Mouse (Mus musculus) hindbrain, embryonic 14.5 days (tissue): ENCODE measurements around the gene Syt14. TPM values are rescaled to one million over a fixed set of nuclear protein-coding genes. Genes with fewer than 3 reads are reported as not detected.

Source experiments
- ATAC-seq: fragments of 200-750 bp; cut with Nextera tagmentation; 2 replicates; pipeline ENCODE4 v1.8.0; 2017; ENCODE audit warnings: moderate number of reproducible peaks, mild to moderate bottlenecking, moderate TSS enrichment, moderate library complexity; ENCODE audit not compliant: low FRiP score
- DNase-seq: peaks from one replicate; pipeline ENCODE4 v3.0.0-alpha.2; 2015; ENCODE audit warnings: low spot score
- H3K27ac ChIP-seq: fragments of 300-500 bp; sonication (generic); 2 replicates; pipeline ENCODE4 v1.5.1; 2014; ENCODE audit warnings: mild to moderate bottlenecking, moderate library complexity
- H3K27me3 ChIP-seq: fragments of 300-500 bp; sonication (generic); 2 replicates; pipeline ENCODE4 v1.6.1; 2014; ENCODE audit warnings: mild to moderate bottlenecking, low read length, mixed read lengths; ENCODE audit not compliant: control insufficient read depth, insufficient read depth
- H3K36me3 ChIP-seq: fragments of 300-500 bp; sonication (generic); replicated peaks from 2 replicates; pipeline ENCODE4 v1.6.1; 2014; ENCODE audit not compliant: control insufficient read depth, insufficient read depth
- H3K4me1 ChIP-seq: fragments of 300-500 bp; sonication (generic); replicated peaks from 2 replicates; pipeline ENCODE4 v1.6.1; 2014; ENCODE audit warnings: antibody characterized with exemption, low read length, mixed read lengths; ENCODE audit not compliant: control insufficient read depth, insufficient read depth
- H3K4me2 ChIP-seq: fragments of 300-500 bp; sonication (generic); replicated peaks from 2 replicates; pipeline ENCODE4 v1.6.1; 2014; ENCODE audit warnings: mild to moderate bottlenecking, moderate library complexity
- H3K4me3 ChIP-seq: fragments of 300-500 bp; sonication (generic); replicated peaks from 2 replicates; pipeline ENCODE4 v1.5.1; 2014; ENCODE audit warnings: mild to moderate bottlenecking, low read length
- H3K9ac ChIP-seq: fragments of 300-500 bp; sonication (generic); 2 replicates; pipeline ENCODE4 v1.6.1; 2014
- H3K9me3 ChIP-seq: fragments of 300-500 bp; sonication (generic); 2 replicates; pipeline ENCODE4 v1.6.1; 2016; ENCODE audit warnings: low read length; ENCODE audit not compliant: control insufficient read depth
- WGBS: fragments of 180-500 bp; shearing (Covaris S2); extraction: QIAGEN DNeasy Blood & Tissue Kit; methylation state at CpG from one replicate; pipeline ENCODE4 v1.1.7; 2014; 5-methylcytosine and 5-hydroxymethylcytosine counted together
- polyA plus RNA-seq: library from polyadenylated mRNA; unstranded; fragments of >200 nt; fragmentation: Nextera tagmentation; extraction: Ambion mirVana; gene quantifications from 2 replicates; pipeline ENCODE4 v1.2.1, GENCODE M21; 2014

Syt14 gene
- polyA plus RNA-seq, 1 experiment from 2014 or later, result 9.1 TPM

GRCm38 (mm10) chr1:192861305-192861960 is 174.1 kb downstream of the Syt14 start:
- Histone ChIP-seq H3K4me1 (peaks cover 6% of the 10 kb centered on the region; the same call in 1 of the 2 replicates), H3K27ac (no peak overlapping the region; the same call in 1 of the 2 replicates), H3K27me3 (peaks cover 17% of the 10 kb centered on the region), H3K4me3 (no peak overlapping the region), H3K9me3 (no peaks in the 10 kb centered on the region), H3K4me2 (no peak overlapping the region), H3K9ac (no peak overlapping the region), H3K36me3 (no peaks in the 10 kb centered on the region)
- ATAC-seq (no peak), DNase-seq (no peak)
- WGBS, result 69% methylated on average over 5 of the region's 5 CpGs

- ATAC-seq (no peak), DNase-seq (no peak)
- WGBS, result 77% methylated on average over 6 of the region's 6 CpGs
- no peak overlapping the region for H3K4me2 ChIP-seq
- no peaks in the 10 kb centered on the region for H3K36me3 ChIP-seq
- H3K4me1 ChIP-seq, result peaks cover 13% of the 10 kb centered on the region; the same call in 1 of the 2 replicates
- no peaks in the 10 kb centered on the region for H3K9me3 ChIP-seq
- H3K27ac ChIP-seq, result no peak overlapping the region
- no peak overlapping the region for H3K9ac ChIP-seq
- H3K4me3 ChIP-seq, result no peak overlapping the region
- H3K27me3 ChIP-seq, result peaks cover 17% of the 10 kb centered on the region
Observed at GRCm38 (mm10) chr1:192860273-192860672, 175.3 kb downstream of the Syt14 start.

GRCm38 (mm10) chr1:192857582-192857981 is 178.0 kb downstream of the Syt14 start:
- H3K9ac ChIP-seq, result no peak overlapping the region
- WGBS, result 93% methylated on average over 5 of the region's 5 CpGs
- H3K36me3 ChIP-seq, result no peaks in the 10 kb centered on the region
- H3K4me1 ChIP-seq, result peaks cover 34% of the 10 kb centered on the region
- no peak for ATAC-seq
- no peak for DNase-seq
- H3K27ac ChIP-seq, result no peak overlapping the region
- no peak overlapping the region for H3K4me3 ChIP-seq
- no peak overlapping the region for H3K4me2 ChIP-seq
- no peaks in the 10 kb centered on the region for H3K9me3 ChIP-seq
- H3K27me3 ChIP-seq, result peaks cover 17% of the 10 kb centered on the region

- H3K9ac ChIP-seq, result no peak overlapping the region
- peaks cover 39% of the 10 kb centered on the region for H3K4me1 ChIP-seq
- ATAC-seq (no peak), DNase-seq (no peak)
- H3K27me3 ChIP-seq, result peaks cover 17% of the 10 kb centered on the region
- H3K9me3 ChIP-seq, result no peaks in the 10 kb centered on the region
- H3K4me2 ChIP-seq, result no peak overlapping the region
- no peak overlapping the region for H3K4me3 ChIP-seq
- 62% methylated on average over 6 of the region's 6 CpGs for WGBS
- H3K27ac ChIP-seq, result no peak overlapping the region
- no peaks in the 10 kb centered on the region for H3K36me3 ChIP-seq
Observed at GRCm38 (mm10) chr1:192856931-192857330, 178.6 kb downstream of the Syt14 start.

- DNase-seq, result no peak
- Histone ChIP-seq H3K9ac (no peak overlapping the region), H3K4me2 (peak overlapping the region; percentile 84), H3K27me3 (peaks cover 17% of the 10 kb centered on the region), H3K4me1 (peaks cover 45% of the 10 kb centered on the region), H3K27ac (peak overlapping the region; percentile 97), H3K36me3 (no peaks in the 10 kb centered on the region), H3K4me3 (peak overlapping the region; percentile 92), H3K9me3 (no peaks in the 10 kb centered on the region)
- WGBS, result 10% methylated on average over 10 of the region's 10 CpGs
- ATAC-seq, result no peak
Observed at GRCm38 (mm10) chr1:192856411-192856810, 179.2 kb downstream of the Syt14 start.

GRCm38 (mm10) chr1:192855474-192856230 is 179.9 kb downstream of the Syt14 start, which contains the start of gene Sertad4:
Gene Sertad4 (minus strand): TSS chr1:192855756.
- Histone ChIP-seq H3K4me1 (peaks cover 48% of the 10 kb centered on the region), H3K27me3 (peaks cover 17% of the 10 kb centered on the region), H3K4me2 (peak within 1 kb of the TSS; percentile 84), H3K9ac (peak within 1 kb of the TSS; percentile 95), H3K36me3 (no peaks in the 10 kb centered on the region), H3K27ac (peak within 1 kb of the TSS; percentile 97), H3K9me3 (no peaks in the 10 kb centered on the region), H3K4me3 (peak within 1 kb of the TSS; percentile 92)
- under 1% methylated on average over 51 of the region's 75 CpGs for WGBS
- peak; percentile 71 for DNase-seq
- peak; percentile 52 for ATAC-seq

- ATAC-seq (peak; percentile 53), DNase-seq (peak; percentile 56)
- Histone ChIP-seq H3K4me2 (peak overlapping the region; percentile 84), H3K4me3 (peak overlapping the region; percentile 92), H3K27ac (peak overlapping the region; percentile 97), H3K9me3 (no peaks in the 10 kb centered on the region), H3K36me3 (peaks cover 3% of the 10 kb centered on the region), H3K9ac (peak overlapping the region; percentile 95), H3K4me1 (peaks cover 50% of the 10 kb centered on the region), H3K27me3 (peaks cover 17% of the 10 kb centered on the region)
- WGBS, result under 1% methylated on average over 26 of the region's 45 CpGs
Observed at GRCm38 (mm10) chr1:192854819-192855271, 180.7 kb downstream of the Syt14 start.

GRCm38 (mm10) chr1:192853988-192854818 is 181.4 kb downstream of the Syt14 start:
- WGBS, result 3% methylated on average over 19 of the region's 19 CpGs
- H3K27ac ChIP-seq, result peak overlapping the region; percentile 97
- H3K9me3 ChIP-seq, result no peaks in the 10 kb centered on the region
- H3K9ac ChIP-seq, result peak overlapping the region; percentile 95
- H3K36me3 ChIP-seq, result peaks cover 9% of the 10 kb centered on the region
- peak overlapping the region; percentile 92 for H3K4me3 ChIP-seq
- ATAC-seq (no peak), DNase-seq (no peak)
- H3K27me3 ChIP-seq, result peaks cover 17% of the 10 kb centered on the region
- peaks cover 50% of the 10 kb centered on the region for H3K4me1 ChIP-seq
- peak overlapping the region; percentile 84 for H3K4me2 ChIP-seq

- DNase-seq (no peak), ATAC-seq (no peak)
- peaks cover 50% of the 10 kb centered on the region for H3K4me1 ChIP-seq
- H3K27ac ChIP-seq, result peak overlapping the region; percentile 97
- H3K4me3 ChIP-seq, result peak overlapping the region; percentile 92
- peaks cover 17% of the 10 kb centered on the region for H3K36me3 ChIP-seq
- peak overlapping the region; percentile 84 for H3K4me2 ChIP-seq
- peak overlapping the region; percentile 95 for H3K9ac ChIP-seq
- H3K9me3 ChIP-seq, result no peaks in the 10 kb centered on the region
- 53% methylated on average over 2 of the region's 2 CpGs for WGBS
- H3K27me3 ChIP-seq, result peaks cover 13% of the 10 kb centered on the region
Observed at GRCm38 (mm10) chr1:192853429-192853828, 182.1 kb downstream of the Syt14 start.
